Mouse (Mus musculus): ENCODE measurements at regions not wholly inside any gene's neighbourhood (a gene's known extent, or its start where the extent isn't known, plus 50 kb on each side); places are given as distances from the start of the nearest gene placed in this dataset.

GRCm38 (mm10) chr15:68445341-68445740, 1944.6 kb upstream of the Lrrc6 start:
- Histone ChIP-seq H3K27me3 (ENCODE audit: control insufficient read depth, insufficient read depth, low read length, poor library complexity, severe bottlenecking) (no peaks in the 10 kb centered on the region), H3K36me3 (ENCODE audit: control insufficient read depth, insufficient read depth, low read length, poor library complexity, severe bottlenecking) (no peaks in the 10 kb centered on the region)
- DNase-seq (ENCODE audit: low read depth, low spot score) = no peak

GRCm38 (mm10) chr15:68440636-68441035, 1939.9 kb upstream of the Lrrc6 start:
- Histone ChIP-seq H3K36me3 (ENCODE audit: control insufficient read depth, insufficient read depth, low read length, poor library complexity, severe bottlenecking) (no peaks in the 10 kb centered on the region), H3K27me3 (ENCODE audit: control insufficient read depth, insufficient read depth, low read length, poor library complexity, severe bottlenecking) (no peaks in the 10 kb centered on the region)
- no peak for DNase-seq (ENCODE audit: low read depth, low spot score)

GRCm38 (mm10) chr15:68435961-68436360, 1935.3 kb upstream of the Lrrc6 start:
- no peak for DNase-seq (ENCODE audit: low read depth, low spot score)
- no peaks in the 10 kb centered on the region for H3K27me3 ChIP-seq (ENCODE audit: control insufficient read depth, insufficient read depth, low read length, poor library complexity, severe bottlenecking)

GRCm38 (mm10) chr15:68431251-68431650, 1930.5 kb upstream of the Lrrc6 start:
- DNase-seq (ENCODE audit: low read depth, low spot score) = no peak
- Histone ChIP-seq H3K36me3 (ENCODE audit: control insufficient read depth, insufficient read depth, low read length, poor library complexity, severe bottlenecking) (no peaks in the 10 kb centered on the region), H3K27me3 (ENCODE audit: control insufficient read depth, insufficient read depth, low read length, poor library complexity, severe bottlenecking) (no peaks in the 10 kb centered on the region)

More at GRCm38 (mm10) chr15:68435961-68436360, 1935.3 kb upstream of the Lrrc6 start:
- no peaks in the 10 kb centered on the region for H3K36me3 ChIP-seq (ENCODE audit: control insufficient read depth, insufficient read depth, low read length, poor library complexity, severe bottlenecking)

- DNase-seq (ENCODE audit: low read depth, low spot score) = no peak
- Histone ChIP-seq H3K36me3 (ENCODE audit: control insufficient read depth, insufficient read depth, low read length, poor library complexity, severe bottlenecking) (no peaks in the 10 kb centered on the region), H3K27me3 (ENCODE audit: control insufficient read depth, insufficient read depth, low read length, poor library complexity, severe bottlenecking) (no peaks in the 10 kb centered on the region)
These were observed 1929.8 kb upstream of the Lrrc6 start for GRCm38 (mm10) chr15:68430486-68430885.

- Histone ChIP-seq H3K36me3 (ENCODE audit: control insufficient read depth, insufficient read depth, low read length, poor library complexity, severe bottlenecking) (no peaks in the 10 kb centered on the region), H3K27me3 (ENCODE audit: control insufficient read depth, insufficient read depth, low read length, poor library complexity, severe bottlenecking) (no peaks in the 10 kb centered on the region)
- peak; percentile 49 for DNase-seq (ENCODE audit: low read depth, low spot score)
These were observed 1927.9 kb upstream of the Lrrc6 start for GRCm38 (mm10) chr15:68428444-68429228.

GRCm38 (mm10) chr15:68417142-68417541, 1916.4 kb upstream of the Lrrc6 start:
- Histone ChIP-seq H3K27me3 (ENCODE audit: control insufficient read depth, insufficient read depth, low read length, poor library complexity, severe bottlenecking) (no peaks in the 10 kb centered on the region), H3K36me3 (ENCODE audit: control insufficient read depth, insufficient read depth, low read length, poor library complexity, severe bottlenecking) (no peaks in the 10 kb centered on the region)
- DNase-seq (ENCODE audit: low read depth, low spot score) = no peak

GRCm38 (mm10) chr15:68415401-68415925, 1914.8 kb upstream of the Lrrc6 start:
- Histone ChIP-seq H3K27me3 (ENCODE audit: control insufficient read depth, insufficient read depth, low read length, poor library complexity, severe bottlenecking) (no peaks in the 10 kb centered on the region), H3K36me3 (ENCODE audit: control insufficient read depth, insufficient read depth, low read length, poor library complexity, severe bottlenecking) (no peaks in the 10 kb centered on the region)
- DNase-seq (ENCODE audit: low read depth, low spot score) = peak; percentile 61

GRCm38 (mm10) chr15:68414047-68414446, 1913.3 kb upstream of the Lrrc6 start:
- no peaks in the 10 kb centered on the region for H3K36me3 ChIP-seq (ENCODE audit: control insufficient read depth, insufficient read depth, low read length, poor library complexity, severe bottlenecking)
- DNase-seq (ENCODE audit: low read depth, low spot score) = no peak

GRCm38 (mm10) chr15:68412697-68413096, 1912.0 kb upstream of the Lrrc6 start:
- DNase-seq (ENCODE audit: low read depth, low spot score) = no peak
- H3K27me3 ChIP-seq (ENCODE audit: control insufficient read depth, insufficient read depth, low read length, poor library complexity, severe bottlenecking) = no peaks in the 10 kb centered on the region
- H3K36me3 ChIP-seq (ENCODE audit: control insufficient read depth, insufficient read depth, low read length, poor library complexity, severe bottlenecking) = no peaks in the 10 kb centered on the region

More at GRCm38 (mm10) chr15:68414047-68414446, 1913.3 kb upstream of the Lrrc6 start:
- H3K27me3 ChIP-seq (ENCODE audit: control insufficient read depth, insufficient read depth, low read length, poor library complexity, severe bottlenecking) = no peaks in the 10 kb centered on the region

GRCm38 (mm10) chr15:68412156-68412555, 1911.4 kb upstream of the Lrrc6 start:
- no peaks in the 10 kb centered on the region for H3K27me3 ChIP-seq (ENCODE audit: control insufficient read depth, insufficient read depth, low read length, poor library complexity, severe bottlenecking)
- no peaks in the 10 kb centered on the region for H3K36me3 ChIP-seq (ENCODE audit: control insufficient read depth, insufficient read depth, low read length, poor library complexity, severe bottlenecking)
- no peak for DNase-seq (ENCODE audit: low read depth, low spot score)

GRCm38 (mm10) chr15:68403554-68404070, 1902.9 kb upstream of the Lrrc6 start:
- H3K36me3 ChIP-seq (ENCODE audit: control insufficient read depth, insufficient read depth, low read length, poor library complexity, severe bottlenecking) = no peaks in the 10 kb centered on the region
- DNase-seq (ENCODE audit: low read depth, low spot score) = no peak
- no peaks in the 10 kb centered on the region for H3K27me3 ChIP-seq (ENCODE audit: control insufficient read depth, insufficient read depth, low read length, poor library complexity, severe bottlenecking)

GRCm38 (mm10) chr15:68401726-68402125, 1901.0 kb upstream of the Lrrc6 start:
- DNase-seq (ENCODE audit: low read depth, low spot score) = no peak

GRCm38 (mm10) chr15:68401006-68401405, 1900.3 kb upstream of the Lrrc6 start:
- Histone ChIP-seq H3K36me3 (ENCODE audit: control insufficient read depth, insufficient read depth, low read length, poor library complexity, severe bottlenecking) (no peaks in the 10 kb centered on the region), H3K27me3 (ENCODE audit: control insufficient read depth, insufficient read depth, low read length, poor library complexity, severe bottlenecking) (no peaks in the 10 kb centered on the region)
- DNase-seq (ENCODE audit: low read depth, low spot score) = no peak

More at GRCm38 (mm10) chr15:68401726-68402125, 1901.0 kb upstream of the Lrrc6 start:
- H3K27me3 ChIP-seq (ENCODE audit: control insufficient read depth, insufficient read depth, low read length, poor library complexity, severe bottlenecking) = no peaks in the 10 kb centered on the region
- no peaks in the 10 kb centered on the region for H3K36me3 ChIP-seq (ENCODE audit: control insufficient read depth, insufficient read depth, low read length, poor library complexity, severe bottlenecking)

GRCm38 (mm10) chr15:68396566-68396965, 1895.9 kb upstream of the Lrrc6 start:
- Histone ChIP-seq H3K36me3 (ENCODE audit: control insufficient read depth, insufficient read depth, low read length, poor library complexity, severe bottlenecking) (no peaks in the 10 kb centered on the region), H3K27me3 (ENCODE audit: control insufficient read depth, insufficient read depth, low read length, poor library complexity, severe bottlenecking) (no peaks in the 10 kb centered on the region)
- no peak for DNase-seq (ENCODE audit: low read depth, low spot score)
